Mouse (Mus musculus) heart, postnatal 0 days (tissue): Measurements from ENCODE around the gene Dop1a.

Source experiments
- CTCF ChIP-seq: IDR thresholded peaks from 2 replicates; pipeline ENCODE4 v1.5.1; 2016; ENCODE audit warnings: antibody characterized with exemption, control low read depth, low read depth
- EP300 ChIP-seq: IDR thresholded peaks from 2 replicates; pipeline ENCODE4 v1.6.1; 2016; ENCODE audit warnings: antibody characterized with exemption, low read depth

DNA sequence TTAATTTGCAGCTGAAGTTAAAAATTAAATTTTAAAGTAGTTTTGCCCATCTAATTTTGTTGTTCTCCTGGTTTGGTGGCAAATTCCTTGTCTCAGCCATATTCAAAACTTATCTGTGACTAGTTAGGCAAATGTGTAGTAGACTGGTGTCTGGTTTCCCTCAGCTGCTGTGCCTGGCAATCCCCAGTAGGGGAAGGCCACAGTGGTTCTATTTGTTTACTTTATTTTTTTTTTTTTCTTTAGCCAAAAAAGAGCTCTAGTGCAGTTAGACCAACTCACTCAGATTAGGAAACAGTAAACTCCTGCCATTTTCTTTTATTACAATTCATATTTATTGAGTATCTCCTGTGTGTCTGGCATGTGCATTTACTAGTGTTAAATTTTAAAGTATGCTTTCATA is 55.4 kb downstream of the Dop1a start:
- no peak for TF ChIP-seq CTCF
- no peak for TF ChIP-seq EP300
